Mouse (Mus musculus) cerebellum, adult 9-10 months (tissue): ENCODE measurements around the gene Strbp.

Experiments used
- DNase-seq: peaks from one replicate; pipeline ENCODE4 v3.0.0; 2022

Gene Strbp

DNA sequence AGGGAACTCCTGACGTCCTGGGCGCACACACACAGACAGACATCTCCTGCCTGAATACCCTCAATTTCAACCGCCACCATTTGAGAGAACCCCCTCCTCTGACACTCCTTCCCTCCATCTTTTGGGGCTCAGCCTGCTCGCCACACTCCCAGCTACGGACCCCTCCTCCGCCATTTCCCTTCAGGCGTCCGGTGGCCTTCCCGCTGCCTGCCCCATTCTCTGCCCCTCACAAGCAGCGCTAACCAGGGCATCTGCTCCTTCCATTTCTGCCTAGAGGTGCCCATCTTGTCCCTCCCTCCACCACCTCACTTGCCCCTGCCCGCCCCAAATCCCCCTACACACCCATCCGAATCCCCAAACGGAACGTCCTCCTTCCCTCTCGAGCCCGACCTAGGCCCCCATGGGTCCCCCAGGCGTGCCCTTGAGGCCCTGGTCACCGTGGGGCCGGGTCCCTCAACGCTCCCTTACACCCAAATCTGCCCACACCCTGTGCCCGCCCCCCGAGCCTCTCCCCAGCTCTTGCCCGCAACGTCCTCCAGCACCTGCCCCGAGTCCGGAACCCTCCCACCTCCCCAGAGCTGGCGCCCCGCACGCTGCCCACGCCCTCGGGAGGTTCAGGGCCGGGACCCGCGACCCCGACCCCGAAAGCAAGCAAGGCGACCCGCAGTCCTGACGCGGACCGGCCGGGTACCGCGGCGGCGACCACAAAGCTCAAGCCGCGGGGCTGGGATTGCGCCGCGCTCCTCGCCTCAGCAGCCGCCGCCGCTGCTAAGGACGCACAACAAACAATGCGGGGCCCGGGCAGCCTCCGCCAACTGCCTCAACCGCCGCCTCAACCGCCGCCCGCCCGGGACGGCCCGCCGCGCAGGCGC, 1.1 kb downstream of the Strbp start:
- DNase-seq, result peak; percentile 69

DNA sequence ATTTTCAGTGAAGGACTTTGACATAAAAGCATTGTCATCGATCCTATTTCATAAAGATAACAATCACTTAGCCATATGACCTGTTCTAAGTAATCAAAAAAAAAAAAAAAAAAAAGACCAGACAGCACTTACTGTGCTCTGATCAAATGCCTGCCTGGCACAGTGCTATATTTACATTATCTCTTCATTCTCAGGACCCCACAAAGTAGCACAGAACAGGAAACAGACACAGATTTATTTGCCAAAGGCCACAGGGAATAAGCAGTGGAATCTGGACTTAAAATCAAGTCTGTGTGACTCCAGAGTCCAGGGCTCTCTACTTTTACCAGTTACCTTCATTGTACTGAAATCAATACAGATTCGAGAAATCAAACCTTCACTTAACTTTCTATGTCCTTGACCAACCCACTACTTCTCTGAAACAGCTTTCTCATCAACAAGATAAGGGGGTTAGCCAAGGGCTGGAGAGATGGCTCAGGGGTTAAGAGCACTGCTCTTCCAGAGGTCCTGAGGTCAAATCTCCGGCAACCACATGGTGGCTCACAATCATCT, 14.5 kb downstream of the Strbp start:
- no peak for DNase-seq

GRCm38 (mm10) chr2:37687031-37687430, 16.6 kb downstream of the Strbp start:
- DNase-seq, result no peak

DNA sequence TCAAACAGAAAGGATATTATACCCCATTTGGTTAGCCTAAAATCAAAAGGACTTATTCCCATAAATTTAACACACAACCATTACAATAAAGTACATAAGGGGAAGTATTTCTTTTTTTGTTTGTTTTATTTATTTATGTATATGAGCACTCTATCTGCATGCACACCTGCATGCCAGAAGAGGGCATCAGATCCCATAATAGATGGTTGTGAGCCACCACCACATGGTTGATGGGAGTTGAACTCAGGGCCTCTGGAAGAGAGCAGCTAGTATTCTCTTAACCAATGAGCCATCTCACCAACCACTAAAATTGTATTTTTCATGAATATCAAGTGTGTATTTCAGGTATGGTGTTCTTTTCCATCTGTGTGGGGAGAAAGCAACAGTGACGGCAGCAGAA, 18.8 kb downstream of the Strbp start:
- no peak for DNase-seq

GRCm38 (mm10) chr2:37682197-37682811, 21.4 kb downstream of the Strbp start:
- peak; percentile 41 for DNase-seq

DNA sequence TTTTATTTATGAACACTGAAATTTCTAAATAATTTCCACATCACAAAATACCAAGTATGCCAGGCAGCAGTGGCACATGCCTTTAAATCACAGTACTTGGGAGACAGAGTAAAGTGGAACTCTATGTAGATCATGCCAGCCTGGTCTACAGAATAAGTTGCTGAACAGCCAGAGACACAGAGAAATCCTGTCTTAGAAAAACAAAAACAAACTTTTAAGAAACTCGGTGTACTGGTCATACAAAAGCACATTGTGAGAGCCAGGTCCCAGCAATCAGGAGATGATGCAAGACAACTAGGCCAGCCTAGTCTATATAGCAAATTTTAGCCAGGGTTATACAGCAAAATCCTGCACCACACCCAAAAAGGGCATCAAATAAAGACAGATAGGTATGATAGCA, 52.6 kb downstream of the Strbp start:
- no peak for DNase-seq

DNA sequence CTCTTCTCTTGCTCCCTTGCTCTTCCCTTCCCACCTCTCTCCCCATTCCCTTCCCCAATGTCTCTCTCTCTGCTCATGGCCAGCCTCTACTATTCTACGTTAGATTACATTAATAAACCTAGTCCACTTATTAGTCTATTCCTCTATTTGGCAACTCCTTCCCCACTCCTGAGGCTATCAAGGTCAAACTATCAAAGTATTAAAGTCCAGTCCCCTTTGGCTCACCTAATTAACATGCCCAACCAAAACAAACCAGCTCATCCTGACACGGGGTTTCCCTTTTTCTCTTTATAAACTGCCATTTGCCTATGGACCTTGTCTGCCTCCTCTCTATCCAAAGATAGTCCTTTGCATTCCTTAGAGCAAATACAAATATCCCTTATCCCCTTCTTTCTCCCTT, 54.1 kb downstream of the Strbp start:
- DNase-seq, result no peak

DNA sequence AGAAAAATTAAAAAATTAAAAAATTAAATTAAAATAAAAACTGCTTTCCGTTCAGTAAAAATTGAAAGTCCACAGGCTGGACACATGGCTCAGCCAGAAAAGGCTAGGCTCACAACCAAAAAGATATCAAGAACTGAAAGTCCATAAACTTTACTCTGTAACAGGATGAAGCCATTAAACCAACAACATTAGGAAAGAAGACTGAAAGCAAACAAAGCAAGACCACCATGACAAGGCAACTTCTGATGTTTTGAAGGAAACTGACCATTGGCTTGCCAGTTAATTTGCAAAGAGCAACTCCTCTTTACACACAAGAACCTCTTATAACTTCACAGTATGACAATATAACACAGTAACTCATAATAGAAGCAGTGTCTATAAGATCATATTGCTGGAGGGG, 54.7 kb downstream of the Strbp start:
- DNase-seq, result no peak

DNA sequence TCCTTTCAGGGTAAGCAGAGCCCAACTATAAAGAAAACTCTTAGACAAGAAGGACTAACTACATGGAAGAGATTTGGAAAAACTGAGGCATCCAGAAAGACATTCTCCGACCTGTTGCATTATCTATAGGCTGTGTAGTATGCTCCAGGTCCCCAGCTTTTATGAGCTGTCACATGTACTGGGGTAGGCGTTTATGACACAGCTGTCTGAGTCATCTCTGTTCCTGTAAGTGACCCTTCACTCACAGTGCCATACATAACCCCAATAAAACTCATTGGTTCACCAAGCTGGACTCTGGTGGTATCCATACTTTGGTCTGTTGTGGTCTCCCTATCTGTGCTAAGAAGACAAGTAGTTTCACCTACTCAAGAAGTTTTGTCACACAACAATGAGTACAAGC, 80.3 kb downstream of the Strbp start:
- no peak for DNase-seq

GRCm38 (mm10) chr2:37587919-37588318, 115.7 kb downstream of the Strbp start:
- no peak for DNase-seq

DNA sequence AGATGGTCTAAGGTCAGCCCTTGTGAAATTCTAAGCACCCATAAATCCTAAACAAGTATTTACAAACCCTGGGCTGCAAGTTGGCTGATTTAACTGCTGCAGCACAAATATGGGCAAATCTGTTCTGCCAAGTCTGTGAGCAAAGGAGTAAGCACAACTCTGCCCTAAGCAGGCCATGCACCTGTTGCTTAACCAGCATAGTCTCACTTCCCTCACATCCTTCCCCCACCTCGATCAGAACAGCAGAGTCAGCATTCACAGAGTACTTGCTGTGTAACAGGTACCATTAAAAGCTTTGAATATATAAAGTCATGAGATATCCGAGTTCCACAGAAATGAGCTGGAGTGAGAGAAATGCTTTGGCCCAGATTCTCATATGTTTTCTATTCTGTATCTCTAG, 125.5 kb downstream of the Strbp start:
- no peak for DNase-seq

GRCm38 (mm10) chr2:37576661-37577060, 127.0 kb downstream of the Strbp start:
- peak; percentile 89 for DNase-seq

DNA sequence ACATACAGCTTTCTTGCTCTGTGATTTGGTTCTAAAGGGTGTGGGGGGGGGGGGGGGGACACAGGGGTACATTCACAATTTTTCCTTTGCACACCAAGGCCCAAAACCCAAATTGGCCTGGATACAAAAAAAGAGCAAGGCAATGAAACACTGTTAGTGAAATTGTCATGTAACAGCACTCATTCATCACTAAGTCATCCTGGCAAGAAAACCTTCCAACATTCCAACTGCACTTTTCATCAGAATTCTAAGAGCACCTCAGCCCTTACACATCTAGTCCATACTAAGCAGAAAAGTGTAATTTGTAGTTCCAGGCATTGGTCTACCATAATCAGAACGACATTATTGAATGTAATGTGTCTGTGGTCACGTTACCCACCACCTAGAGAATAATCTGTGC, 131.5 kb downstream of the Strbp start:
- DNase-seq, result no peak

GRCm38 (mm10) chr2:37570703-37571102, 133.0 kb downstream of the Strbp start:
- DNase-seq, result no peak

DNA sequence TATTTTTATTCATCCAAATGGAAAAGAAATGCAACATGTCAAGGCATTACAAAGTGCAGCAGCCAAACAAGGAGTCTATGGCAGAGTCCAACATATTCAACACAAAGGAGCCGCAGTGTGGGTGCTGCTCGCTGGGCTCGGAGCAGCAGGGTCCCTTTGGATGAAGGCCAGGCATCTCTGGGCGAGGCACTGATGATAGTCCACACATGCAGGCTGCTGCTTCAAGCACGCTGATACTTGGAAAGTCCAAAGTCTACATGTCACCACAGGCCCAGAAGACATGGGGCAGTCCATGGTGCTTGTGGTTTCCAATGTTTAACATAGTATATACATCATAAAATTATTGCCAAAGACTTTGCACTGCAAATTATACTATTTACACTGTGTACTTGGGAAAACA, 133.8 kb downstream of the Strbp start:
- DNase-seq, result no peak

- no peak for DNase-seq
These were observed 137.6 kb downstream of the Strbp start for GRCm38 (mm10) chr2:37566035-37566434.

DNA sequence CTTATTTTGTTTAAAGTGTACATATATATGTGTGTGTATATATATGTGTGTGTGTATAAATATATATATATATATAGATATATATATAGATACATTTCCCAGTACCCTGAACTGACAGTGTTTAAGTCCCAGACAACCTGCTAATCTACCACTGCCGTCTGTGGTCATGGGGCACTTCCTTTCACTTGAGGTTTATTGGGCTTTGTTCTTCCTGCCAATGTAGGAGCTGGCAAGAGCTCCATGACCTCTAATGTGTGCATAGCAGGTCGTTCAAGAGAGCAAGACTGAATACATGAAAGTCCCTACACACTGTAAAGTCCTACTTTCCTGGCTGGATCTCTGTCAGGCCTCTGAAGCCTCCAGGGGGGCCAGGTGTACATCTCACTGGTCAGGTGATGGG, 138.1 kb downstream of the Strbp start:
- DNase-seq, result no peak

- peak; percentile 46 for DNase-seq
These were observed 147.3 kb downstream of the Strbp start for GRCm38 (mm10) chr2:37556366-37556765.

GRCm38 (mm10) chr2:37549346-37550012, 154.2 kb downstream of the Strbp start:
- peak; percentile 57 for DNase-seq

GRCm38 (mm10) chr2:37531639-37532038, 172.0 kb downstream of the Strbp start:
- no peak for DNase-seq

DNA sequence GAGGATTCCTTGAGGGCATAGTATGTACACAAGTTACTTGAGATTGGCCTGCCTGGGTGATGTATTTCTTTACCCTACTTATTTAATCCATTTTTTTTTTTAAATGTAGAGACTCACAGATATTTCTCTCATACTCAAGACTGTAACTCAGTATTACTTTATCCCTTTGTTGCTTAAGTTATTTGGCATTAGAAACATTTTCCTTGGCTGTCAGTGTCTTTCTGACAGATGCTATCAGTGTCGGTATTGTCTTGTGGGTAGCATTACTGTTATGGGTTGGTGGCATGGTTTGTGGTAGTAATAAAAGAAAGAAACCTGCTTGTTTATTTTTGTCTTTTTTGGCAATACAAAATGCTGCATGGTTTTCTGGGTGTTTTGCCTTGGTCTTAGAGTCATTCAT, 172.9 kb downstream of the Strbp start:
- no peak for DNase-seq

- no peak for DNase-seq
These were observed 174.3 kb downstream of the Strbp start for GRCm38 (mm10) chr2:37529397-37529796.

DNA sequence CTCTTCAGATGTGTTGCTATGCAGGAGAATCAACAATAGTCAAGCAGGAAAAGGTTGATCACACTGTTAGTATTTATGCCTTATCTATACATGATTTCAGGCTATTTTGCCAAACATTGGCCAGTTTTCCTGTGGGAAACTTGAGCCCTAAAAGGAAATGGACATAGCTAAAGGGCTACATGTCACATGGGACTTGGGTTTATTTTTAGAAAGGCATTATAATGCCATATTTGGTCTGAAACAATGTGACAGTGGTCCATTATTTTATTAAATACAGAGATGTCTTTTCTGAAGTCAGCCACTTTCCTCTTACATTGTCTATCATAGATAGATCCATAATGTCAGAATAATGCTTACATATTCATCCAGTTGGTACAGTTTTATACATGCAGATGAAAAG, 176.1 kb downstream of the Strbp start:
- DNase-seq, result no peak

GRCm38 (mm10) chr2:37519286-37519640, 184.4 kb downstream of the Strbp start:
- DNase-seq, result no peak
